Mouse (Mus musculus): ENCODE results near the gene Gpsm3.
A peak's percentile ranks its signal among the peaks of the same experiment; 100 is the strongest.

Gene Gpsm3

GRCm38 (mm10) chr17:34631647-34632046 is 42.0 kb downstream of the Gpsm3 start:
- DNase-seq: peak; percentile 26 to 51

DNA sequence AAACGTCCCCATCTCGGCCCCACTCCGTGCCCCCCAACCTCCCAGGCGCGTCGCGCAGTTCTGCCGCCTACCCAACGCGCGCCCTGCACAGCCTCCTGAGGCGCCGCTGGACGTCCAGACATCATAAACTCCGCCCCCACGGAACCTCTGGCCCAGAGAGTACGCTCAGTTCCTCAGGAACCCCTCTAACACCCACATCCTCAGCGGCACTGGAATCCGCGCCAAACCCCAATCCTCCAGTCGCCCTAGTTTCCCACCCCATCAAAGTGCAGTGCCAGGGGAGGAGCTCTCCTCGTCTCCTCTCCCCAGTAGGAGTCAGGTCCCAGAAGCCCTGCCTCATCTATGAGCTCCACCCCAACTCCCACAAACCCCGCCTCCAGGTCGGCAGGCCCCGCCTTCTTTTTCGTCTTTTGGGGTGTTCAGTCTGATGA is 42.7 kb downstream of the Gpsm3 start:
- peak; percentile 86 to 91 for DNase-seq

DNA sequence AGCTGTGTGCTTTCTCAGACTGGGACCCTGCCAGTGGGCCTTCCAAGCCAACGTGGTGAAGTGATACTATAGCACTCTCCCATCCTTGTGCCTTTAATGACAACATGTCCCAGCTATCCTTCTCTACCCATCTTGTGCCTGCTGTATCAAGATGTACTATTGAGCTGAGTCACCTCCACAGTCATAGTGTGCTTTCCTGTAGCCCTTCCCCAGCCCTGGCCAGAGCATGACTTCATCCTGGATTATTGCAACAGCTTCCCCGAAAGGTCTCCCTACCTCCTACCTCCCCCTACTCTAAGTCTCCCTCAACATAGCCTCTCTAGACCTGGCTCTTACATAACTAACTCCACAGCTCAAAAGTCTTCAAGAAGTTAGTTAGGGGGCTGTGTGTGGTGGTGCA is 46.1 kb downstream of the Gpsm3 start:
- DNase-seq: no peak

GRCm38 (mm10) chr17:34637459-34637858 is 47.9 kb downstream of the Gpsm3 start:
- DNase-seq: no peak

DNA sequence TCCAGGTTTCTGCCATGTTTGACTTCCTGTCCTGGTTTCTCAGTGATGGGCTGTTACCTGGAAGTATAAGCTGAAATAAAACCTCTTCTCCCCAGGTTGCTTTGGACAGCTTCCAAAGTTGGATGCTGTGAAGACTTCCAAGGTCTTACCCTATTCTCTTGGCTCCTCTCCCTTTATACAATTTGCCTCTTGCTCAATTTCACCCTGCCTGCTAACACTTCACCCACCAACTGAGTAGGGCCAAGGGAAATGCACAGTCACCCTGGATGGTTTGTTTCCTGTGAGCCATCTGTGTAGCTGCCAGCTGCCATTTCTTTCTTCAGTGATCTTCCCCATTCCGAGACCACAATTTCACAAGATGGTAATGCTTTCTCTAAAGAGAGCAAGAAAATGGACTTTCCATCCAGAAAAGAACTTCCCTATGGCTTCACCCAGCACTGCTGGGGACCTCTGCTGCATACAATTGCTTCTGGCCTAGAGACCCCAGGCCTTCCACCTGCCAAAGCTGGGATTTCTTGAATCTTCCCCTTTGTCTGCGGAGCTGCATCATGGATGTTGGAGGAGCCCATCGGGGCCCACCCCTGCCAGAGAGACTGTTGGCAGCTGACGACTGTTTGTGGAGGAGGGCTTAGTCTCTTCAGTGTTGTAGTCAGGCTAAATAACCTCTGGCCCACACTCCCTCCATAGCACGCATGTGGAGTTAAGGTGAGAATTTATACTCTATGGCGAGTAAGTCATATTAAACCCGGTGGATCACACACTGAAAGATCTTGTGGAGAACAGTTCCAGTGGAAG is 50.1 kb downstream of the Gpsm3 start:
- no peak for DNase-seq

- DNase-seq: no peak
These were observed 51.4 kb downstream of the Gpsm3 start for GRCm38 (mm10) chr17:34640778-34641601.
